Mouse (Mus musculus) ovary, postnatal 10 days (tissue): Measurements from ENCODE around the gene Zfp507.

Experiments used
- DNase-seq: peaks from one replicate; pipeline ENCODE4 v3.0.0; 2022; ENCODE audit warnings: low spot score

Zfp507 gene

GRCm38 (mm10) chr7:35782252-35782651 lies 20.6 kb downstream of the Zfp507 start:
- no peak for DNase-seq

- DNase-seq, result no peak
Measured at GRCm38 (mm10) chr7:35774127-35774526, 28.7 kb downstream of the Zfp507 start.

- DNase-seq, result no peak
Measured at GRCm38 (mm10) chr7:35772347-35772746, 30.5 kb downstream of the Zfp507 start.

GRCm38 (mm10) chr7:35771106-35771505 lies 31.7 kb downstream of the Zfp507 start:
- DNase-seq, result no peak

DNA sequence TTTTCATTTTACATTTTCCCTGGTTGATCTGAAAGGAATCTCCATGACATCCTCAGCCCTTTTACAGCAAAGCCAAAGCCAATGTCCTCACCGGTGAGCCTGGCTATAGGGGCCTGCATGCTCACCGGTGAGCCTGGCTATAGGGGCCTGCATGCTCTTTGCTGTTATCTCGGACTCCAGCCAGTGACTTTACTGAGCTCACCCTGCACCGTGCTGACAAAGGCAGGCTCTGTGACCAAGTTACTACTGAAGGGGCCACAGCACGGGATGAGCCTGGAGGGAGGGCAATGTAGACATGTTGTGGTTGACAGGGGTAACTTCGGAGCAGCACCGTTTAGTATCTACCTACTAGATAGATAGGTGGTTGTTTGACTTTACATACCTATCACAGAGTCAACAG lies 32.7 kb downstream of the Zfp507 start:
- DNase-seq, result no peak

- DNase-seq, result no peak
Measured at GRCm38 (mm10) chr7:35764461-35764860, 38.3 kb downstream of the Zfp507 start.

- DNase-seq, result no peak
Measured at GRCm38 (mm10) chr7:35761801-35762200, 41.0 kb downstream of the Zfp507 start.

DNA sequence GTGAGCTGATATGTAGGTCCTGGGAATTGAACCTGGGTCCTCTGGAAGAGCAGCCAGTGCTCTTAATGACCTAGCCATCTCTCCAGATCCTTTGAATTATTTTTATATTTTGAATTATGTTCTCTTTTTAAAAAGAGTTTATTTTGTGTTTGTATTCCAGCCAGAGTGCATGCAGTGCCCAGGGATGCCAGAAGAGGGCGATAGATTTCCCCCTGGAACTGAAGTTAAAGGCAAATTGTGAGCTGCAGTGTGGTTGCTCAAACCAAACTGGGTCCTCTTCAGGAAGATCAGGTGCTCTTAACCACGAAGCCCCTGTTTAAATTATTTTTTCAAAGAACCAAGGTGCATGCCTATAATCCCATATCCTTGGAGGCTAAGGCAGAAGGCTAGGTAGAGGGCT lies 43.2 kb downstream of the Zfp507 start:
- DNase-seq, result no peak

GRCm38 (mm10) chr7:35756510-35757440 lies 46.0 kb downstream of the Zfp507 start:
- DNase-seq, result no peak

DNA sequence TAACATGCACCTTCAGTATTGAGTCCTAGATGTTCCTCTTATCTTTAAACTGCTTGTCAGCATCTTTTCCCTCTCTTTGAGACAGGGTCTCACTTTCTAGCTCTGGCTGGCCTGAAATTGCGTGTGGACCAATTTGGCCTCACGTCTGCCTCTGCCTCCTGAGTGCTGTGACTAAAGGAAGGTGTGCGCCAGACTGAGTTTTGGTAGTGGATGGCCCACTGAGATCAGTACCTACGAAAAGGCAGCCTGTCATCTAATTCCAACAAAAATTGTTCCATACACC lies 48.0 kb downstream of the Zfp507 start:
- no peak for DNase-seq

- DNase-seq, result peak; percentile 93
Measured at GRCm38 (mm10) chr7:35754033-35754885, 48.5 kb downstream of the Zfp507 start, which contains the start of gene Dpy19l3. TSS of gene Dpy19l3 (minus strand) at chr7:35754454.

- no peak for DNase-seq
Measured at GRCm38 (mm10) chr7:35753319-35754032, 49.3 kb downstream of the Zfp507 start.

DNA sequence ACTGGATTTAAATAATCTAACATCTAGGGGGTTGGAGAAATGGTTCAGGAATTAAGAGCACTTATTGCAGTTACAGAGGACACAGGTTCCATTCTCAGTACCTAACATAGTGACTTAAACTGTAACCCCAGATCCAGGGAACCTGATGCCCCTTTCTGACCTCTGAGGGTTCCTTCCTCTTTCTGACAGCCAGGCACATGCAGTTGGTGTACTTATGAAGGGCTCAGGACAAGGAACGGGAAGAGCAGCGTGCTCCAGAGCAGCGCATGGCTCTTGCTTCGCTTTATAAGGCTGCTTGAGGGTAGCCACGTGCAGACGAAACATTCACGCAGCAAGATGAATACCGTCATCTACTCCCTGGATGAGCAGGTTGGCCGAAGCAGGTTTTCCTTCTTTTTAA lies 51.9 kb downstream of the Zfp507 start:
- no peak for DNase-seq

DNA sequence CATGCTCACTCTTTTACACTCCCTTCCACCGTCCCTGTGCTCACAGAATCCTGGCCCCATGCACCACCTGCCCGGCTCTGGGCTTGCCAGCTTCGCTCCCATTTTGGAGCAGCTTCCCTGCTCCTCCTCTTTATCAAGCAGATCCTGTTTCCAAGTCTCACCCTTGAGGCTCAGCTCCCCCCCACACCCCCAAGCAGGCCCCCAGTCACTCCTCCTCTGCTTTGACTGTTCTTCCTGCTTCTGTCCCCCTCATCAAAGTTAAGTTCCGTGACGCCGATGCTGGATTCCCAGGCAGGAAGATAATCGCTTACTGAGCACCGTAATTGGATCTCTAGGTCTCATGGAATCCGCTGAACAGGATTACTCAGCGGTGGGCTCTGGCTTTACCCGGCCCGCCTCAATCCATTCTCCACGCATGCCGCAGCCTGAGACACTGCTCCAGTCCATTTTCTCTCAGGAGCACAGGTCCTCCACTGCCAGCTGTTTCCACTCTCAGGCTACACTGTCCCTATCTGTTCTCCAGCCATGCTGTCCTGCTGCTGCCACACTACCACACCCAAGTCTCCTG lies 55.3 kb downstream of the Zfp507 start:
- DNase-seq, result no peak

- no peak for DNase-seq
Measured at GRCm38 (mm10) chr7:35746686-35747396, 56.0 kb downstream of the Zfp507 start.

DNA sequence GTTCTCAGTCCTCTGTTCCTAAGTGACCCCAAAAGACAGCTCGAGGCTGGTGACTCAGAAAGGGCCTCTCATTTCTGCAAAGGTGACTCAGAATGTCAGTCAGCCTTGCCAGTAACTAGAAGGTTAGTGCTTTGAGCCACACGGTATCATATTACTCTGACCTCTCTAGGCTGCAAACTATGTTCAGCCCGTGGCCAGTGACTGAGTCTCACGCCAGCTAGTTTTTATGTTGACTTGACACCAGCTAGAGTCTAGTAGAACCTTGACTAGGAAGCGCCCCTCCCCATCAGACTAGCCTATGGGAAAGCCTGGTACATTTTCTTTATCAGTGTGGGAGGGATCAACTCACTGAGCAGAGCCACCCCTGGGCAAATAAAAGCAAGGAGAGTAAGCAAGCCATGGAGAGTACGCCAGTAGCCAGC lies 57.5 kb downstream of the Zfp507 start:
- no peak for DNase-seq

DNA sequence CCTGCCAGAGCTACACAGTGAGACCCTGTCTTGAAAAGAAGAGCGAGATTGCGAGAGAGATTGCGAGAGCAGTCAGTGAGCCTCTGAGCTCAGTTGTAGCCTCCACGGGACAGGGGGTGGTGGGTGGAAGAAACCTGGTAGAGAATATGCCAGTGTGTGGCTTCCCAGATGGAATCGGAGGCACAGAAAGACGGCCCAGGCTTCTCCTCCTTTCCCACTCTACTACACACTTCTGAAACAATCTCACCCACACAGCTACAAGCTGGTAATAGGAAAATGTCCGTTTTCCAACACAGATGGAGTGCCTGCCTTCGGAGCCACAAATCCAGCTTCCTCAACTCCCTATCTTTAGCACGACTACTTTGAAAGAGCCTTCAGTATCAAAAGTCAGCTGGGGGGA lies 58.0 kb downstream of the Zfp507 start:
- DNase-seq, result no peak

DNA sequence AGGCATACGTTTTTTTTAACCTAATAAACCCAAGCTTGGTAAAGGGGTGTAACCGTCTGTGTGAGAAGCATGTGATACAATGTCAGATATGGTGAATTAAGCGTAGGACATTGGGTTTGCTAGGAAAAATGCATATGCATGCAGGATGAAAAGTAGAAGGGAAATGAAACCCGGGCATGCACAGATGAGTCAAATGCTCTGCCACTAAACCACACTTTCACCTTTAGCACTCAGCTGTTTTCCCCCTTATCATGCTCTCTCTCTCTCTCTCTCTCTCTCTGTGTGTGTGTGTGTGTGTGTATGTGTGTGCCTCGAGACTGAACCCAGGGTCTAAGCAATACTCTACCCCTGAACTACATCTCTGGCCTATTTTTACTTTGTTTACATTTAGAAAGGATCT lies 60.5 kb downstream of the Zfp507 start:
- DNase-seq, result no peak

DNA sequence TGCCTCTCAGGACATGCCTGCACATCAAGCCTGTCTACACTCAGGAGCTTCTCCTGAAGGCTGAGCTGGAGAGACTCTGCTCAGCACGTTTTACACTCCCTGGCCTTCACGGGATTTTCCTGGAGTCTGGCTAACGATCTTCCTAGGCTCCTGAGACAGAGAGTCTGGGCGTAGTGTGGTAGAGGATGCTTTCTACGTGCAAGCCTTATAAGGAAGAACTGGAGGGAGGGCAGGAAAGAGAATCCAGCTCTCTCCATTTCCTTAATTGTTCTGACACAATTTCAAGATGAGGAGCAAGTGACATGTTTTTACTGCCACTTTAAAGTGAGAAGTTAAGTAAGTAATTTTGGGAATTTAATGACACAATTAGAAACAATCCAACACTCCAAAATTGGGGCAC lies 60.9 kb downstream of the Zfp507 start:
- DNase-seq, result no peak

DNA sequence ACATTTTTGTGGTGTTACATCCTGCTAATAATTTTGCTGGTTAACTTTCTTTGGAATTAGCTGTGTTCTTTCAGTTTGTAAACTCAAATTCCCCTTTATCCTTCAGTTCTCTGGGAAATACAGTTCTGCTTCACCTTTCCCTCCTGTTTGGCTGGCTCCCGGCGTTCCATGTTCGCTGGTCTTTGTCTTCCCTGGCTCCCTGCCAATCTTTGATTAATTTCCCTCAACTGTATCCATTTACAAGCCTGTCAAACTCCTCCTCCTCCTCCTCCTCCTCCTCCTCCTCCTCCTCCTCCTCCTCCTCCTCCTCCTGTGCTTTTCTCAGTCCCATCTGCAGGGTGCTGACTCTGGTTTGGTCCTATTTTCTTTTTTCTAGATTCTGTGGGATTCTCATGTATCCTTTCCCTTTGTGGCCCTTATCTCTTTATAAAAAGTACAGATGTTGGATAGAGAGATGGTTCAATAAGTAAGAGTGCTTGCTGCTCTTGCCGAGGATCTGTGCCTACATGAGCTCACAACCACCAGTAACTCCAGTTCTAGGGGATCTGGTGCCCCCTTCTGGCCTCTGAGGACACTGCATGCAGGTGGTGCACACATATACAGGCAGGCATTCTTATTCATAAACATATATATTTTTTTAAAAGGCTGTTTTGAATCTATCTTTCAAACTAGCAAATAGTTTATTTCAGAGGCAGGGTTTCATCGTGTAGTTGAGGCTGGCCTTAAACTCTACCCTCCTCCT lies 62.1 kb downstream of the Zfp507 start:
- DNase-seq, result no peak

DNA sequence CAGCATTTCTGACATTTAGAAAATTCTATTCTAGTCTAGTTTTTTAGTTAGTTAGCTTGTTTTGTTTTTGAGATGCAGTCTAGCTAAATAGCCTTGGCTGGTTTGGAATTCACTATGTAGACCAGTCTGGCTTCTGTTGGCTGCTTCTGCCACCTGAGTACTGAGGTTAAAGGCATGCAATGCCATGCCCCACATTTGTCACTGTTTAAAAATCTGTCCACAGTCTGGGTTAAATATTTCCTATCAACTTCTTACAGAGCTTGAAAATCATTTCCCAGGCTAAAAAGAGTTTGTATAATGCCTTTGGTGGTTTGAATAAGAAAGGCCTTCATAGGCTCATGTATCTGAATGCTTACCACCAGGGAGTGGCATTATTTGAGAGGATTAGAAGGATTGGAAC lies 63.9 kb downstream of the Zfp507 start:
- no peak for DNase-seq
